Mouse (Mus musculus): ENCODE measurements at regions not wholly inside any gene's neighbourhood (a gene's known extent, or its start where the extent isn't known, plus 50 kb on each side); places are given as distances from the start of the nearest gene placed in this dataset.

- H3K4me2 ChIP-seq (ENCODE audit: low read depth, low read length), result no peak overlapping the region
- H3K9me3 ChIP-seq (ENCODE audit: low read length), result no peaks in the 10 kb centered on the region
- H3K27me3 ChIP-seq (ENCODE audit: insufficient read depth, low read length), result no peaks in the 10 kb centered on the region
- no peaks in the 10 kb centered on the region for H3K4me1 ChIP-seq (ENCODE audit: insufficient read depth, low read length)
- no peak for ATAC-seq
- no peak overlapping the region for H3K4me3 ChIP-seq (ENCODE audit: low read length)
- DNase-seq (ENCODE audit: low spot score), result no peak
- H3K9ac ChIP-seq (replicated peaks; ENCODE audit: low read length), result no peak overlapping the region
- no peak for TF ChIP-seq CTCF (IDR thresholded peaks at IDR 0.05; ENCODE audit: low read depth)
- whole genome bisulfite sequencing, result 88% methylated on average over 4 of the region's 4 CpGs
- no peak overlapping the region for H3K27ac ChIP-seq
- no peaks in the 10 kb centered on the region for H3K36me3 ChIP-seq (ENCODE audit: insufficient read depth, low read length)
These were observed 85.6 kb downstream of the Fgf18 start for GRCm38 (mm10) chr11:33061570-33061969.

DNA sequence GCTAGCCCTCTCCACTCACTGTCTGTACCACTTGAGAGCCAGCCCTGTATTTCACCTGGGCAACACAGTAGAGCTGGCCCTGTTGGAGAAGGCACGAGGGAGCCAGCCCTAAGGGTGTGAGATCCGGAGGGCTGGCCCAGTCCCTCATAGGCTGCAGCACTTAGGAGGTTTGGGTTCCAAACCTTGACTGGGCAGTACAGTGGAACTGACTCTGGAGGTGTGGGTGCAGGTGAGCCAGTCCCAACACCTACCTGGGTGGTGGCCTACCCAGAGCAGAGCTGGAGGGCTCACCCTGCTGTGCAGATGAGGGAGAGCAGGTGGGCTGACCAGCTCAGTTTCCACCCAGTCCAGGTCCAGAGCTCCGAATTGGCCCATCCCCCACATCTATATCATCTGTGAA is 86.8 kb downstream of the Fgf18 start:
- Histone ChIP-seq H3K9me3 (ENCODE audit: low read length) (no peaks in the 10 kb centered on the region), H3K9ac (replicated peaks; ENCODE audit: low read length) (no peak overlapping the region), H3K27me3 (ENCODE audit: insufficient read depth, low read length) (no peaks in the 10 kb centered on the region), H3K4me1 (ENCODE audit: insufficient read depth, low read length) (no peaks in the 10 kb centered on the region), H3K27ac (no peak overlapping the region), H3K4me2 (ENCODE audit: low read depth, low read length) (no peak overlapping the region), H3K36me3 (ENCODE audit: insufficient read depth, low read length) (no peaks in the 10 kb centered on the region), H3K4me3 (ENCODE audit: low read length) (no peak overlapping the region)
- no peak for TF ChIP-seq CTCF (IDR thresholded peaks at IDR 0.05; ENCODE audit: low read depth)
- ATAC-seq (0 out of 2 replicates have a peak, but pooled peaks have one; percentile 32), DNase-seq (ENCODE audit: low spot score) (no peak)
- WGBS, result 82% methylated on average over 3 of the region's 3 CpGs

DNA sequence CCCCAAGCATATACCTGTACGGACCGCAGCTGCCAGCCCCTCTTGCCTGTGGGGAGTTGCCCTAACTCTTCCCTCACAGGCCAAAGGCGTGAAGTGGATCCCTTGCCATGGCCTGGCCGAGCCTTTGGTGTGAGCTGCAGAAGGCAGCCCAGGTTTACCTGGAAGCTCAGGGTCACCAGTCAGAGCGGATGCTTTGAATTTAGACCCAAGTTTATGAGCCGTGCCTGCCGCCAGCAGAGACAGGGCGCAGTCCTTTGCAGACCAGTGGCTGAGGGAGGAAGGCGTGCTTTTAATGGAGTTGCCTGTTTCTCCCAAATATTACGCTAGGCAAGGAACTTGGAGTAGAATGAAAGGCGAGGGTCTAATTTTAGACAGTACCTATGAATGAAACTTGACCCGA is 97.0 kb downstream of the Fgf18 start:
- Histone ChIP-seq H3K9ac (replicated peaks; ENCODE audit: low read length) (no peak overlapping the region), H3K27ac (no peak overlapping the region), H3K9me3 (ENCODE audit: low read length) (no peaks in the 10 kb centered on the region), H3K36me3 (ENCODE audit: insufficient read depth, low read length) (no peaks in the 10 kb centered on the region), H3K4me3 (ENCODE audit: low read length) (no peak overlapping the region), H3K4me1 (ENCODE audit: insufficient read depth, low read length) (no peaks in the 10 kb centered on the region), H3K27me3 (ENCODE audit: insufficient read depth, low read length) (no peaks in the 10 kb centered on the region), H3K4me2 (ENCODE audit: low read depth, low read length) (no peak overlapping the region)
- WGBS, result 88% methylated on average over 12 of the region's 12 CpGs
- DNase-seq (ENCODE audit: low spot score), result no peak
- ATAC-seq, result no peak
- TF ChIP-seq CTCF (IDR thresholded peaks at IDR 0.05; ENCODE audit: low read depth), result no peak

- WGBS, result 78% methylated on average over 10 of the region's 10 CpGs
- H3K9me3 ChIP-seq (ENCODE audit: low read length), result no peaks in the 10 kb centered on the region
- no peak overlapping the region for H3K9ac ChIP-seq (replicated peaks; ENCODE audit: low read length)
- ATAC-seq, result no peak
- H3K4me3 ChIP-seq (ENCODE audit: low read length), result no peak overlapping the region
- H3K36me3 ChIP-seq (ENCODE audit: insufficient read depth, low read length), result no peaks in the 10 kb centered on the region
- no peaks in the 10 kb centered on the region for H3K4me1 ChIP-seq (ENCODE audit: insufficient read depth, low read length)
- no peak overlapping the region for H3K27ac ChIP-seq
- TF ChIP-seq CTCF (IDR thresholded peaks at IDR 0.05; ENCODE audit: low read depth), result no peak
- no peak overlapping the region for H3K4me2 ChIP-seq (ENCODE audit: low read depth, low read length)
- H3K27me3 ChIP-seq (ENCODE audit: insufficient read depth, low read length), result no peaks in the 10 kb centered on the region
- DNase-seq (ENCODE audit: low spot score), result no peak
These were observed 107.1 kb downstream of the Fgf18 start for GRCm38 (mm10) chr11:33039854-33040792.

- no peak for TF ChIP-seq CTCF (IDR thresholded peaks at IDR 0.05; ENCODE audit: low read depth)
- no peaks in the 10 kb centered on the region for H3K36me3 ChIP-seq (ENCODE audit: insufficient read depth, low read length)
- H3K27ac ChIP-seq, result no peak overlapping the region
- 91% methylated on average over 4 of the region's 4 CpGs for WGBS
- DNase-seq (ENCODE audit: low spot score) (no peak), ATAC-seq (no peak)
- H3K4me1 ChIP-seq (ENCODE audit: insufficient read depth, low read length), result no peaks in the 10 kb centered on the region
- no peaks in the 10 kb centered on the region for H3K27me3 ChIP-seq (ENCODE audit: insufficient read depth, low read length)
- H3K4me3 ChIP-seq (ENCODE audit: low read length), result no peak overlapping the region
- no peak overlapping the region for H3K4me2 ChIP-seq (ENCODE audit: low read depth, low read length)
- H3K9ac ChIP-seq (replicated peaks; ENCODE audit: low read length), result no peak overlapping the region
- no peaks in the 10 kb centered on the region for H3K9me3 ChIP-seq (ENCODE audit: low read length)
These were observed 110.8 kb downstream of the Fgf18 start for GRCm38 (mm10) chr11:33036367-33036766.

DNA sequence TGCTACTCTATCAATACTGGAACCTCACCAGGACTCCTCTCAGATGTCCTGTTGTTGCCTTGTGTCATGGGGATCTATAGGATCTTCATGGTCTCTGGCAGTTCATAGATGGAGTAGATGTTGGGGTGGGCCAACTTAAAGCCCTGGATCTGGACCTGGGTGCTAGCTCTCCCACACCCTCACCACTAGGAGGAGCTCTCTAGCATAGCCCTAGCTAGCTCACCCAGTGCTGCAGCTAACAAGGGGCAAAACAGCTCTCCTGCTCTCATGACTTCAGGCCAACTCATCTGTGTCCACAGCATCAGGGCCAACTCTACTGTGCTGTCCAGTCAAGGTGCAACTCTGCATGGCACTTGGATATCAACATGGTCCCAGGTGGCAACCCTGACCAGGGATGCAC is 118.3 kb downstream of the Fgf18 start:
- no peak overlapping the region for H3K4me2 ChIP-seq (ENCODE audit: low read depth, low read length)
- no peaks in the 10 kb centered on the region for H3K36me3 ChIP-seq (ENCODE audit: insufficient read depth, low read length)
- H3K27ac ChIP-seq, result no peak overlapping the region
- ATAC-seq (no peak), DNase-seq (ENCODE audit: low spot score) (no peak)
- no peak overlapping the region for H3K4me3 ChIP-seq (ENCODE audit: low read length)
- TF ChIP-seq CTCF (IDR thresholded peaks at IDR 0.05; ENCODE audit: low read depth), result peak; percentile 50
- H3K9me3 ChIP-seq (ENCODE audit: low read length), result no peaks in the 10 kb centered on the region
- H3K9ac ChIP-seq (replicated peaks; ENCODE audit: low read length), result no peak overlapping the region
- no peaks in the 10 kb centered on the region for H3K4me1 ChIP-seq (ENCODE audit: insufficient read depth, low read length)
- H3K27me3 ChIP-seq (ENCODE audit: insufficient read depth, low read length), result no peaks in the 10 kb centered on the region

DNA sequence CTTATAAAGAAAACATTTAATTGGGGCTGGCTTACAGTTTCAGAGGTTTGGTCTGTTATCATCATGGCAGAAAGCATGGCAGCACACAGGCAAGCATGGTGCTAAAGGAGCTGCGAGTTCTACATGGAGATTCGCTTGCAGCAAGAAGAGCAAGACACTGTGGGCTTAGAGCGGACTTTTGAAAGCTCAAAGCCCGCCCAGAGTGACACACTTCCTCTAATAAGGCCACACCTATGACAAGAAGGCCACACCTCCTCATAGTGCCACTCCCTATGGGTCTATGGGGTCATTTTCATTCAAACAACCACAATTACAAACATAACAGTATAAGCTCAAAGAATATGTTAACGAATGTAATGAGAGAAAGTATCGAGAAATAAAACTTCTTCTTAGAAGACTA is 120.1 kb downstream of the Fgf18 start:
- ATAC-seq (no peak), DNase-seq (ENCODE audit: low spot score) (no peak)
- Histone ChIP-seq H3K27ac (no peak overlapping the region), H3K4me1 (ENCODE audit: insufficient read depth, low read length) (no peaks in the 10 kb centered on the region), H3K27me3 (ENCODE audit: insufficient read depth, low read length) (no peaks in the 10 kb centered on the region), H3K4me2 (ENCODE audit: low read depth, low read length) (no peak overlapping the region), H3K4me3 (ENCODE audit: low read length) (no peak overlapping the region), H3K9me3 (ENCODE audit: low read length) (no peaks in the 10 kb centered on the region), H3K9ac (replicated peaks; ENCODE audit: low read length) (no peak overlapping the region), H3K36me3 (ENCODE audit: insufficient read depth, low read length) (no peaks in the 10 kb centered on the region)
- no peak for TF ChIP-seq CTCF (IDR thresholded peaks at IDR 0.05; ENCODE audit: low read depth)
- WGBS, result 94% methylated on average over 6 of the region's 6 CpGs
